Mouse (Mus musculus): Measurements from ENCODE around the gene Rnf208. TPM values are rescaled to one million over a fixed set of nuclear protein-coding genes. Genes with fewer than 3 reads are reported as not detected.

Gene Rnf208
- polyA plus RNA-seq, 1 experiment from 2014 or later, result 4.3 TPM

- no peak for ATAC-seq (replicated peaks; ENCODE audit: insufficient number of reproducible peaks, insufficient read depth, low FRiP score, low read depth)
- Histone ChIP-seq H3K4me3 (no peak overlapping the region), H3K36me3 (peaks cover 7% of the 10 kb centered on the region; the same call in 1 of the 2 replicates), H3K9ac (no peak overlapping the region), H3K27me3 (peaks cover 15% of the 10 kb centered on the region), H3K4me2 (no peak overlapping the region), H3K4me1 (replicated peaks) (peaks cover 50% of the 10 kb centered on the region), H3K9me3 (replicated peaks) (no peaks in the 10 kb centered on the region), H3K27ac (no peak overlapping the region)
- 63% methylated on average over 3 of the region's 3 CpGs for WGBS
These were observed 22.8 kb downstream of the Rnf208 start for GRCm38 (mm10) chr2:25264851-25265250.

- H3K9ac ChIP-seq, result no peak overlapping the region
- peaks cover 55% of the 10 kb centered on the region for H3K4me1 ChIP-seq (replicated peaks)
- no peak overlapping the region for H3K27ac ChIP-seq
- H3K27me3 ChIP-seq, result peaks cover 15% of the 10 kb centered on the region
- H3K4me2 ChIP-seq, result peak overlapping the region; percentile 31
- H3K36me3 ChIP-seq, result peaks cover 16% of the 10 kb centered on the region; the same call in 1 of the 2 replicates
- 56% methylated on average over 6 of the region's 6 CpGs for WGBS
- H3K9me3 ChIP-seq (replicated peaks), result no peaks in the 10 kb centered on the region
- no peak for ATAC-seq (replicated peaks; ENCODE audit: insufficient number of reproducible peaks, insufficient read depth, low FRiP score, low read depth)
- no peak overlapping the region for H3K4me3 ChIP-seq
These were observed 24.0 kb downstream of the Rnf208 start for GRCm38 (mm10) chr2:25265897-25266656.

DNA sequence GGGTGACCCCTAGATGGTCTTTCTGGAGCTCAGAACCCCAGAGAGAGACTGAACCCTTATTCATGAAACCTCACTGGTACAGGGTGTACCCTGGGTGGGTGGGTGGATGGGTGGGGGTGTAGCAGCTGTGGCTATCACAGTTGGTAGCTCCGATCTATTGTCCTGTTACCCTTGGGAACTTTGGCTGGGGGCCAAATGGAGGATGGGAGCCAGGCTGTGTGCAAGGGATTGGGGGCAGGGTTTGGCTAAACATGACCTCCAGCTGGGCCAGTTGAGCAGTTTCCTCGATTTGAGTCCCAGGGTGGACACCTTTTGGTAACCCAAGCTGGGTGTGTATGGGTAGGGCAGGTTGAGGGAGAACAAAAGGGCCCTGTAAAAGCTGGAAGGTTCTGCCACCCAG is 24.7 kb downstream of the Rnf208 start:
- H3K4me3 ChIP-seq, result no peak overlapping the region
- peaks cover 16% of the 10 kb centered on the region; the same call in 1 of the 2 replicates for H3K36me3 ChIP-seq
- no peak overlapping the region for H3K9ac ChIP-seq
- H3K9me3 ChIP-seq (replicated peaks), result no peaks in the 10 kb centered on the region
- no peak overlapping the region for H3K27ac ChIP-seq
- WGBS, result 26% methylated on average over 2 of the region's 2 CpGs
- H3K27me3 ChIP-seq, result peaks cover 15% of the 10 kb centered on the region
- ATAC-seq (replicated peaks; ENCODE audit: insufficient number of reproducible peaks, insufficient read depth, low FRiP score, low read depth), result no peak
- 0 out of 2 replicates have a peak overlapping the region, but pooled peaks have one; percentile 31 for H3K4me2 ChIP-seq
- H3K4me1 ChIP-seq (replicated peaks), result peaks cover 61% of the 10 kb centered on the region

DNA sequence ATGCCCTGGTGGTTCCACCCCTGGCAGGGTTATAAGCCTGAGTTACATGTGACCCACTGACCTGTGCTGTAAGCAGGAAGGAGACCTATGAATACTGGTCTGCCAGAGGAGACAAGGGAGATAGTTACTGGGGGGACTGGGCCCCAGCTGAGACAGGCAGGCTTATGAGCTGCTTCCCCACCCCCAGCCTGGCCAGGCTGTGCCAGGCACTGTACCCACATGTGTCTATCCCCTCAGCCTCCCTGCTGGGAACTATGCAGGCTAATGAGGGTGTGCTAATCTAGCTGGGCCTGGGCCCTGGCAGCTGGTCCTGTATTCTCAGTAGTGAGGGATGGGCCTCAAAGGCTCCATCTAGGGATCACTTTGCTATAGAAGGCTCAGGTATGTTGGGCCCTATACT is 25.2 kb downstream of the Rnf208 start:
- H3K36me3 ChIP-seq, result peaks cover 16% of the 10 kb centered on the region; the same call in 1 of the 2 replicates
- H3K4me2 ChIP-seq, result no peak overlapping the region
- H3K4me1 ChIP-seq (replicated peaks), result peaks cover 58% of the 10 kb centered on the region
- H3K9ac ChIP-seq, result peak overlapping the region; percentile 11; the same call in 1 of the 2 replicates
- H3K27ac ChIP-seq, result no peak overlapping the region
- no peaks in the 10 kb centered on the region for H3K9me3 ChIP-seq (replicated peaks)
- H3K27me3 ChIP-seq, result peaks cover 15% of the 10 kb centered on the region
- ATAC-seq (replicated peaks; ENCODE audit: insufficient number of reproducible peaks, insufficient read depth, low FRiP score, low read depth), result no peak
- no peak overlapping the region for H3K4me3 ChIP-seq

DNA sequence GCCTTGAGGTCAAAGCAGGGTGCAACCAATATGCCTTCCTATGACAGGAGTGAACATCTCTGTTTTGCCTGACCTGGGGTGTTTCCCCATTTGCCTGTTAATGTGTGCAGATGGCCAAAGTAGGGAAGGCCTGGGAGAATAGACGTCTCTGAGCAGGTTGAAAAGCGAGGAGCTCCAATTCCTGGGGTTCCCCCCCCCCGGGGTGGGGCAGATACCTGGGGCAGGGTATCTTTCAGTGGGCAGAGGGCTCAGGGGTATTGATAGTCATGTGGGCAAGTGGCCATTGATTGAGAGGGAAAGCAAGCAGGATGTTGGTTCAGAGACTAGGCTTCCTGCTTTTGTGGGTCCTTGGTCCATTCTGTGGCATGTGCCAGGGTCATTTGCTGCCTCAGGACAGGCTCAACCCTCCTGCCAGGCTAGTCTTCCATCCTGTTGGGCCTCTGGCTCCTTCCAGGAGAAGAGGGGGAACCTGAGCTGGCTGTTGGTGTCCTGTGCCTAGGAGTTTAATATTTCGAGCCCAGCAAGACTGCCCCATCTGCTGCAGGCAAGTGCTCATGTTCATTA is 25.8 kb downstream of the Rnf208 start:
- H3K9ac ChIP-seq, result peak overlapping the region; percentile 11; the same call in 1 of the 2 replicates
- no peak for ATAC-seq (replicated peaks; ENCODE audit: insufficient number of reproducible peaks, insufficient read depth, low FRiP score, low read depth)
- peaks cover 16% of the 10 kb centered on the region; the same call in 1 of the 2 replicates for H3K36me3 ChIP-seq
- H3K27ac ChIP-seq, result no peak overlapping the region
- no peaks in the 10 kb centered on the region for H3K9me3 ChIP-seq (replicated peaks)
- 74% methylated on average over 4 of the region's 4 CpGs for WGBS
- H3K4me2 ChIP-seq, result no peak overlapping the region
- H3K4me3 ChIP-seq, result no peak overlapping the region
- peaks cover 57% of the 10 kb centered on the region for H3K4me1 ChIP-seq (replicated peaks)
- H3K27me3 ChIP-seq, result peaks cover 15% of the 10 kb centered on the region

GRCm38 (mm10) chr2:25271827-25272511 is 29.9 kb downstream of the Rnf208 start, which contains the start of the genes Ssna1 and Anapc2:
Gene Ssna1, minus strand, starts transcription at chr2:25272438.
Gene Anapc2, plus strand, starts transcription at chr2:25272478.
- WGBS, result under 1% methylated on average over 55 of the region's 55 CpGs

GRCm38 (mm10) chr2:25272515-25272914 is 30.5 kb downstream of the Rnf208 start:
- H3K9me3 ChIP-seq (replicated peaks), result no peaks in the 10 kb centered on the region
- ATAC-seq (replicated peaks; ENCODE audit: insufficient number of reproducible peaks, insufficient read depth, low FRiP score, low read depth), result peak; percentile 30
- H3K4me3 ChIP-seq, result peak overlapping the region; percentile 96
- H3K4me1 ChIP-seq (replicated peaks), result peaks cover 24% of the 10 kb centered on the region
- peak overlapping the region; percentile 75 for H3K9ac ChIP-seq
- H3K27me3 ChIP-seq, result no peaks in the 10 kb centered on the region
- WGBS, result under 1% methylated on average over 29 of the region's 29 CpGs
- H3K36me3 ChIP-seq, result peaks cover 56% of the 10 kb centered on the region
- H3K4me2 ChIP-seq, result peak overlapping the region; percentile 92
- H3K27ac ChIP-seq, result peak overlapping the region; percentile 92

More at GRCm38 (mm10) chr2:25271827-25272511, 29.9 kb downstream of the Rnf208 start, which contains the start of the genes Ssna1 and Anapc2:
- Histone ChIP-seq H3K9me3 (replicated peaks) (no peaks in the 10 kb centered on the region), H3K4me1 (replicated peaks) (peaks cover 30% of the 10 kb centered on the region), H3K4me3 (peak within 1 kb of the TSS; percentile 96), H3K27me3 (no peaks in the 10 kb centered on the region), H3K4me2 (peak within 1 kb of the TSS; percentile 92), H3K27ac (peak within 1 kb of the TSS; percentile 92), H3K36me3 (peaks cover 51% of the 10 kb centered on the region), H3K9ac (peak within 1 kb of the TSS; percentile 88)
- ATAC-seq (replicated peaks; ENCODE audit: insufficient number of reproducible peaks, insufficient read depth, low FRiP score, low read depth), result peak; percentile 97

GRCm38 (mm10) chr2:25273010-25273409 is 31.0 kb downstream of the Rnf208 start:
- ATAC-seq (replicated peaks; ENCODE audit: insufficient number of reproducible peaks, insufficient read depth, low FRiP score, low read depth), result no peak
- Histone ChIP-seq H3K27me3 (no peaks in the 10 kb centered on the region), H3K4me1 (replicated peaks) (peaks cover 21% of the 10 kb centered on the region), H3K4me2 (peak overlapping the region; percentile 92), H3K9ac (peak overlapping the region; percentile 75), H3K9me3 (replicated peaks) (no peaks in the 10 kb centered on the region), H3K27ac (peak overlapping the region; percentile 92), H3K36me3 (peaks cover 61% of the 10 kb centered on the region), H3K4me3 (peak overlapping the region; percentile 96)
- WGBS, result 28% methylated on average over 15 of the region's 16 CpGs

DNA sequence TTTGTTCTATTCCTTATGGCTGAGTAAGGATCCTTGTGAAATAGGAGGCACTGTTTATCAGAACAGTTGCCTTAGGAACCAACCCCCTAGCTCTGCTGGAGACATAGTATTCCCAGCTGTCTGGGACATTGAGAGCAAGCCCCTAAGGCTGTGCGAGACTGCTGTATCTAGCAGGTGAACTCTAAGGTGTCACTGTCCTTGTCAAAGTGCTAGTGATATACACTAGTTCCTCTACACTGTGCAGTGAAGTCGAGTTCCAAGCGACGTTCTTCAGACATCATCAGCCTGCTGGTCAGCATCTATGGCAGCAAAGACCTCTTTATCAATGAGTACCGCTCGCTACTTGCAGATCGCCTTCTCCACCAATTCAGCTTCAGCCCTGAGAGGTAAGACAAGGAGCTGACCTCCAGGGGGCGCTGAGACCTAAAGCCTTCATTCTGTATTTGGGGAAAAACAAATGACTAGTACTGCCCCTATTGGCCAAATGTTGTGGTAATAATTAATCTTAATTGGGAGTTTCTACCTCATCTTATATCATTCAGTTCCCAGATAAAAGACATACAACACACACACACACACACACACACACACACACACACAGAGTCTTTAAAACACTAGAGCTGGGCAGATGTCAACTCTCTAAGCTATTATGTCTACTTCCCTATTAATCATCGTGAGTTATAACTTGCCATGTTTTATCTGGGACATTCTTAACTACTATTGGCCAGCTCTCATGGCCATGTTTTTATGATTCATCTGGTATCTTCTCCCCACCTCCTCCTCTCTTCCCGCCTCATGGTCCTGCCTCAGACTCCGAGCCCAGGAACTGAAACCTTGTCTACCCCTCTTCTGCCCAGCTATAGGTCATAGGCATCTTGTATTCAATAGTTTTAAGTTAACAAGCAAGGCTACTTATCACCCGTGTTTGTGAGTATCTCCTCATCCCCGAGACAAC is 37.1 kb downstream of the Rnf208 start:
- Histone ChIP-seq H3K9me3 (replicated peaks) (no peaks in the 10 kb centered on the region), H3K4me1 (replicated peaks) (no peaks in the 10 kb centered on the region), H3K4me3 (no peak overlapping the region), H3K9ac (no peak overlapping the region), H3K4me2 (no peak overlapping the region), H3K27me3 (no peaks in the 10 kb centered on the region), H3K27ac (no peak overlapping the region), H3K36me3 (peaks cover 97% of the 10 kb centered on the region)
- WGBS, result 61% methylated on average over 13 of the region's 13 CpGs
- no peak for ATAC-seq (replicated peaks; ENCODE audit: insufficient number of reproducible peaks, insufficient read depth, low FRiP score, low read depth)

DNA sequence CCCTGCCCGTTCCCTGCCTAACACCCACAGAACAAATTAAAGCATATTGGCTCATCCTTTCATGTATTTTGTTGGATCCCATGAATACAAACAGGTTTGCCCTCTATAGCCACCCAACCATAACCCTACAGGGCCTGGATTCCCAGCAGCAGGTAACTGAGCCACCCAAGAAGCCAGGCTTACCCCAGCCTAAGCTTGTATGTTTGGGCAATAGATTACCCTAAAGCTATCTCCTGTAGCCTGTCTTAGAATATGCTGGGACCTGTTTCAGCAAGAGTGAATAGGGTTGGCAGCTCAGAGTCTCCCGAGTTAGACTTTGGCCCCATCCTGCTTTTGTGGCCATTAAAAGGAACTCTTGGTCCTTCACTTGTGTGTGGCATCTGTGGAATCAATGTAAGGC is 43.5 kb downstream of the Rnf208 start:
- no peak for ATAC-seq (replicated peaks; ENCODE audit: insufficient number of reproducible peaks, insufficient read depth, low FRiP score, low read depth)

More for the DNA sequence above, 43.5 kb downstream of the Rnf208 start:
- no peak overlapping the region for H3K9ac ChIP-seq
- no peak overlapping the region for H3K4me2 ChIP-seq
- no peak overlapping the region for H3K27ac ChIP-seq
- 80% methylated on average over 2 of the region's 2 CpGs for WGBS
- H3K4me3 ChIP-seq, result no peak overlapping the region
- H3K36me3 ChIP-seq, result peaks cover 54% of the 10 kb centered on the region
- peaks cover 24% of the 10 kb centered on the region for H3K4me1 ChIP-seq (replicated peaks)
- H3K9me3 ChIP-seq (replicated peaks), result no peaks in the 10 kb centered on the region
- H3K27me3 ChIP-seq, result peaks cover 29% of the 10 kb centered on the region

All from heart, embryonic 15.5 days (tissue).